Mouse (Mus musculus): ENCODE measurements around the gene Txnrd2. TPM values are rescaled to one million over a fixed set of nuclear protein-coding genes. Genes with fewer than 3 reads are reported as not detected.
A peak's percentile ranks its signal among the peaks of the same experiment; 100 is the strongest.

The Txnrd2 gene
- polyA plus RNA-seq, 1 experiment: 21.3 TPM

DNA sequence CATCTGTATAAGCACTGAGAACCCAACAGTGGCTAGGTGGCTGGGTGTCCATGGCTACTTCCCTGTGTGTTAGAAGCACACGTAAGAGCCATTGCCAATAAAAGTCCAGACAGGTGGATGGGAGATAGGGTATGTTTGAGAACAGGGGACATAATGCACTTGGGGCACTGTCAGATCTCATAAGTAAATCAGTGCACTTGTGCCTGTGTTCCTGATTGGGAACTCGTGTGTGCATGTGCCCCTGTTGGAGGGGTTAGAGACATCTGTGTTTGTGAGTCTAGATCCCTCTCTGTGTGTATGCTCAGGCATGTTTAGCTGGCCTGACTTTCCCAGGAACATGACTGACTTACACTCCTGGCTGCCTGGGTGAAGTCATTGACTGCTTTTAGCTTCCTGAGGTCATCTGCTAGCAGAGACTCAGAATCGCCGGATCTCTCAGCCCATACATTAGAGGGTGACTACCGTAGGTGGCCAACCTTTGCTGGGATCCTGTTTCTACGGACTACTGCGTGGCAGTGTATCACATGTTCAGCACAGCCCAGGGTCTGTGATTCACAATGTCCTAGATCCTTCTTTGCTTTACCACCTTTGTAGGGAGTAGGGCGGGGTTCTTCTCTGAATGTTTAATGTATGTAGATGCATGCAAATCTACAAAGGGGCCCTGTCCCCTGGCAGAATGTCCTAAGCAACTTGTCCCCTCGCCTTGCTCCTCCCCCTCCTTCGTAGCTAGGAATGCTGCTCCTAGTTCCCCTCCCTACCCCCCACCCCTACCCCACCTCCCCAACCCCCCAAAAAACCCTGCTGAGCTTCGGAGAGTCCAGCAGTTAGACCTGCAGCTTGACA is 31.2 kb upstream of the Txnrd2 start:
- Histone ChIP-seq H3ac (ENCODE audit: control insufficient read depth, insufficient read length) (no peak overlapping the region), H3K36me3 (ENCODE audit: control insufficient read depth, insufficient read depth) (no peaks in the 10 kb centered on the region), H3K27me3 (ENCODE audit: control insufficient read depth, insufficient read depth, insufficient read length) (no peaks in the 10 kb centered on the region), H3K79me2 (ENCODE audit: control insufficient read depth, insufficient read depth) (no peaks in the 10 kb centered on the region), H3K4me2 (ENCODE audit: low read depth) (peak overlapping the region; percentile 49), H3K4me3 (no peak overlapping the region)
- TF ChIP-seq SRF (IDR thresholded peaks at IDR 0.05; ENCODE audit: control insufficient read depth, insufficient read length, low read depth): no peak
- no peak for TF ChIP-seq TCF3 (IDR thresholded peaks at IDR 0.05; ENCODE audit: insufficient read length, low read depth)
- TF ChIP-seq TCF12 (IDR thresholded peaks at IDR 0.05; ENCODE audit: insufficient read depth, poor library complexity, severe bottlenecking): no peak
- no peak for TF ChIP-seq POLR2A (IDR thresholded peaks at IDR 0.05; ENCODE audit: insufficient read length, low read depth)
- TF ChIP-seq MAX (IDR thresholded peaks at IDR 0.05; ENCODE audit: low read depth): no peak
- no peak for TF ChIP-seq REST (IDR thresholded peaks at IDR 0.05; ENCODE audit: insufficient read depth, insufficient read length)
- TF ChIP-seq MYOD1 (IDR thresholded peaks at IDR 0.05; ENCODE audit: control insufficient read depth in 1 of 3, insufficient read length in 2 of 3, low read depth in 2 of 3): peak; percentile 15 to 65 (median 62)
- TF ChIP-seq USF1 (IDR thresholded peaks at IDR 0.05; ENCODE audit: low read depth): no peak
- no peak for TF ChIP-seq MYOG (IDR thresholded peaks at IDR 0.05; ENCODE audit: control insufficient read depth in 1 of 3, insufficient read depth in 1 of 3, insufficient read length in 2 of 3, low read depth in 2 of 3)

DNA sequence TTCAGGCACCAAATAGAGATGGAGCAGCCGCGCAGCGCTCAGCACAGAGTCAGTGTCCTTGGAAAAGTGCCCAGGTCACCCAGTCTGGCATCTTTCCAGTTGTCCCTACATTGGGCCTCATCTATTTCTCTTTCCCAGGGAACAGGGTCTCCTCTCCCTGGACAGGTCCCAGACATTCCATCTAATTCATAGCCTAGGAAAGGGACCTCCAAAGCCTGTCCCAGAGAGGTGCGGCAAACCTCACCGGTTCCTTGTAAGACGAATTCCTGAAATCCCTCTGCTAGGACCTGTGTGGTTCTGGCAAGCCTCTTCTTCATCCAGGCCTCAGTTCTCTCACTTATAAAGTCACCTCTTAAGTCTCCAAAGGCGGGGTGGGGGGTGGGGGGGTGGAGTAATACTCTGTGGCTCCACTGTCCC is 30.6 kb upstream of the Txnrd2 start:
- Histone ChIP-seq H3K4me2 (ENCODE audit: low read depth) (no peak overlapping the region), H3K4me3 (no peak overlapping the region), H3K27me3 (ENCODE audit: control insufficient read depth, insufficient read depth, insufficient read length) (no peaks in the 10 kb centered on the region), H3K79me2 (ENCODE audit: control insufficient read depth, insufficient read depth) (no peaks in the 10 kb centered on the region), H3K36me3 (ENCODE audit: control insufficient read depth, insufficient read depth) (no peaks in the 10 kb centered on the region), H3ac (ENCODE audit: control insufficient read depth, insufficient read length) (no peak overlapping the region)
- TF ChIP-seq REST (IDR thresholded peaks at IDR 0.05; ENCODE audit: insufficient read depth, insufficient read length) (no peak), MYOD1 (IDR thresholded peaks at IDR 0.05; ENCODE audit: control insufficient read depth in 1 of 3, insufficient read length in 2 of 3, low read depth in 2 of 3) (no peak), POLR2A (IDR thresholded peaks at IDR 0.05; ENCODE audit: insufficient read length, low read depth) (no peak), POLR2AphosphoS2 (IDR thresholded peaks at IDR 0.05; ENCODE audit: insufficient read length, low read depth) (no peak), SRF (IDR thresholded peaks at IDR 0.05; ENCODE audit: control insufficient read depth, insufficient read length, low read depth) (no peak), MAX (IDR thresholded peaks at IDR 0.05; ENCODE audit: low read depth) (no peak)

DNA sequence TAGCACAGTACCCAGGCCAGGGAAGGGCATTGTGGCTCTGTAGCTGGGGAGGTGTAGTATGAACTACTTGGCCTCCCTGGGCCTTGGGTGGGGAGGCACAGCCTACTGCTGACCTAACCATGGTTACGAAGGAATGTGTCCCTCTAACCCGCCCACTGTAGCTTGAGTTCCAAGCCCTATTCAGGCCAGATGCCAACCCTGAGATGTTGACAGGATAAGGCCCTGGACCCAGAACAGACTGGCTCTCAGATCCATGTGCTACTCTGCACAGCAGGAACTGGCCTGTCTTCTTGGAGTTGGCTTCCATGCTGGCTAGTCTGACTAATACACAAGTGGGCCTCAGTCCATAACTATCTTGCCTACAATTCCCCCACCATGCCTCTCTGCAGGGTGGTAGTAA is 30.0 kb upstream of the Txnrd2 start:
- Histone ChIP-seq H3K27me3 (ENCODE audit: control insufficient read depth, insufficient read depth, insufficient read length) (no peaks in the 10 kb centered on the region), H3K4me2 (ENCODE audit: low read depth) (no peak overlapping the region), H3K36me3 (ENCODE audit: control insufficient read depth, insufficient read depth) (no peaks in the 10 kb centered on the region), H3K4me3 (no peak overlapping the region), H3K79me2 (ENCODE audit: control insufficient read depth, insufficient read depth) (no peaks in the 10 kb centered on the region), H3ac (ENCODE audit: control insufficient read depth, insufficient read length) (no peak overlapping the region)
- TF ChIP-seq MYOG (IDR thresholded peaks at IDR 0.05; ENCODE audit: control insufficient read depth in 1 of 3, insufficient read depth in 1 of 3, insufficient read length in 2 of 3, low read depth in 2 of 3): no peak
- no peak for TF ChIP-seq REST (IDR thresholded peaks at IDR 0.05; ENCODE audit: insufficient read depth, insufficient read length)
- TF ChIP-seq CEBPB (IDR thresholded peaks at IDR 0.05; ENCODE audit: insufficient read depth, poor library complexity, severe bottlenecking): no peak
- TF ChIP-seq SRF (IDR thresholded peaks at IDR 0.05; ENCODE audit: control insufficient read depth, insufficient read length, low read depth): no peak
- TF ChIP-seq POLR2AphosphoS2 (IDR thresholded peaks at IDR 0.05; ENCODE audit: insufficient read length, low read depth): no peak
- TF ChIP-seq TCF12 (IDR thresholded peaks at IDR 0.05; ENCODE audit: insufficient read depth, poor library complexity, severe bottlenecking): no peak
- no peak for TF ChIP-seq MAX (IDR thresholded peaks at IDR 0.05; ENCODE audit: low read depth)
- TF ChIP-seq POLR2A (IDR thresholded peaks at IDR 0.05; ENCODE audit: insufficient read length, low read depth): no peak

DNA sequence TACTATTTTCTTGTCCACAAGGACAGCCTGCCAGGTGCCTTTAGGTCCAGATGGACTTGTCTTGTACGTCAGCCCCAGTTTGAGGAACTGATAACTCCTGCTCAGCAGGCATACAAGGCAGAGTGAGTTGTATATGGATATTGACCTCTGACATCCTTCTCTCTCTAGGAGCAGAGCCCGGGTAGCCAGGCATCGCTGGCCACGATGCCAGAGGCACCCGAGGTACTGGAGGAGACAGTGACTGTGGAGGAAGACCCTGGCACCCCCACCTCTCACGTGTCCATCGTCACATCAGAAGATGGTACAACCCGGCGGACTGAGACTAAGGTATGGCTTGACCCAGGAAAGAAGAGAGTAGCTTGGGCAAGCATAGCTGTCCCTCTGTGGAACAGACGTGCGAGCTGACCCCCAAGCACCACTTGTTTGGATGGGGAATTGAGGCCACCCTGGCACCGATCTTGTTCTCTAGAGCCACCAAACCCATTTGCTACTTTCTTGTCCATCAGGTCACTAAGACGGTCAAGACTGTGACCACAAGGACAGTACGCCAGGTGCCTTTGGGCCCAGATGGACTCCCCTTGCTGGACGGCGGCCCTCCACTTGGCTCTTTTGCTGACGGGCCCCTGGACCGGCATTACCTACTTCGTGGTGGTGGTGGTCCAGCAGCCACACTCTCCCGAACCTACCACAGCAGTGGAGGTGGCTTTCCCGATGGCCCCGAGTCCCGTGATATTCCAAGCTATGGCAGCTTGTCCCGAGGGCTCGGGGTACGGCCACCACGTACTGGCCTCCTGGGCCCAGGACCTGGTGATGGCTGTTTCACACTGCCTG is 29.2 kb upstream of the Txnrd2 start:
- Histone ChIP-seq H3K27me3 (ENCODE audit: control insufficient read depth, insufficient read depth, insufficient read length) (no peaks in the 10 kb centered on the region), H3K4me3 (no peak overlapping the region), H3K79me2 (ENCODE audit: control insufficient read depth, insufficient read depth) (no peaks in the 10 kb centered on the region), H3ac (ENCODE audit: control insufficient read depth, insufficient read length) (no peak overlapping the region), H3K4me2 (ENCODE audit: low read depth) (no peak overlapping the region), H3K36me3 (ENCODE audit: control insufficient read depth, insufficient read depth) (no peaks in the 10 kb centered on the region)
- no peak for TF ChIP-seq E2F4 (IDR thresholded peaks at IDR 0.05; ENCODE audit: insufficient read depth)
- no peak for TF ChIP-seq USF1 (IDR thresholded peaks at IDR 0.05; ENCODE audit: low read depth)
- no peak for TF ChIP-seq MAX (IDR thresholded peaks at IDR 0.05; ENCODE audit: low read depth)
- no peak for TF ChIP-seq MYOG (IDR thresholded peaks at IDR 0.05; ENCODE audit: control insufficient read depth in 1 of 3, insufficient read depth in 1 of 3, insufficient read length in 2 of 3, low read depth in 2 of 3)
- TF ChIP-seq POLR2AphosphoS2 (IDR thresholded peaks at IDR 0.05; ENCODE audit: insufficient read length, low read depth): no peak
- no peak for TF ChIP-seq MYOD1 (IDR thresholded peaks at IDR 0.05; ENCODE audit: control insufficient read depth in 1 of 3, insufficient read length in 2 of 3, low read depth in 2 of 3)
- no peak for TF ChIP-seq SRF (IDR thresholded peaks at IDR 0.05; ENCODE audit: control insufficient read depth, insufficient read length, low read depth)
- TF ChIP-seq CEBPB (IDR thresholded peaks at IDR 0.05; ENCODE audit: insufficient read depth, poor library complexity, severe bottlenecking): no peak
- TF ChIP-seq POLR2A (IDR thresholded peaks at IDR 0.05; ENCODE audit: insufficient read length, low read depth): no peak
- TF ChIP-seq REST (IDR thresholded peaks at IDR 0.05; ENCODE audit: insufficient read depth, insufficient read length): no peak

All from myocyte (in vitro differentiated cells).